ENCODE assay signal across 14 mouse cellular contexts in the genomic region with DNA sequence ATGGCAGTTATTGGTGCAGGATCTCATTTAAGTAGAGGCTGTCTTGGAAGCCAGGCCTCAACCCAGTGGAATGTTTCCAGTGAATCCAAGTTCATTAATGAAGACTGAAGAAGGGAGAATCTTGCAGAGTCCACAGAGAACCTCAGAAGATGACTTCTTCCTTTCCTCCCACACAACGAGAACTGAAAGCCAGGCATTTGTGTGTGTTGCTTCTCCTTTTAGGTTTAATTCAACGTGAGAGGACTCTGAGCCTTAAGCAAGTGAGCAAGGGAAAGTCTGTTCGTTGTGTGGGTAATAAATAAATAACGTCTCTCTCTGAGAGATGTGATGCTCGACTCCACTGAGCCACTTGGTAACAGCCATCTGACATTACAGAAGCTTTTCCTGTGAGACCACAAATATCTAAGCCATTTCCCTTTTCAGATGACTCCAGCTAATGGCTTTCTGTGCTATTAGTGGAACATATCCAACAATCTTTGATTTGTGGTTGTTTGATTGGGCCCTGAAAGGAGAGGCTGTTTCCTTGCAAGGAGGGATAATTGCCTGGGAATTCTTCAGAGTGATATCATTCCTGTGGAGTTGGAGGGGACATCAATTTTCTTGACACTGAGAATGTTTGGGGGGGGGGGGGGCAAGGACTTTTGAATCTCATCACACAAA.
DNase-seq lines count a peak whose midpoint lies in the region; ATAC-seq and TF ChIP-seq lines count a peak whose summit lies in the region.
"Had no signal": no experiment of that assay in that cellular context is flagged by ENCODE, and none has a peak within 500 bp of the region (broad histone marks: within the 10 kb centered on the region; RNA-seq: fewer than 3 reads in every experiment).

No protein-coding gene starts in this region.

- 33% methylated on average over 5 of the region's 5 CpGs for WGBS in limb, embryonic 14.5 days
- 41% methylated on average over 5 of the region's 5 CpGs for WGBS in limb, embryonic 10.5 days

- no peak for TF ChIP-seq POLR2A in limb, embryonic 14.5 days (IDR thresholded peaks at IDR 0.05; ENCODE audit: borderline replicate concordance, extremely low read depth, insufficient read depth, insufficient read length)

- no peak overlapping the region for H3K4me3 ChIP-seq in limb, embryonic 14.5 days (replicated peaks; ENCODE audit: low read length)
- no peak overlapping the region for H3K4me3 ChIP-seq in limb, embryonic 10.5 days
- H3K4me3 ChIP-seq: embryonic facial prominence, embryonic 12.5 days; limb, embryonic 15.5 days had no signal

- H3K27me3 ChIP-seq in limb, embryonic 14.5 days (ENCODE audit: control insufficient read depth, insufficient read depth, low read length), result no peaks in the 10 kb centered on the region
- H3K27me3 ChIP-seq in limb, embryonic 10.5 days (ENCODE audit: low read depth, poor library complexity, severe bottlenecking), result no peaks in the 10 kb centered on the region
- H3K27me3 ChIP-seq: embryonic facial prominence, embryonic 12.5 days had no signal

- peak; percentile 32 for DNase-seq in embryo, embryonic 11 days
- DNase-seq in embryo, embryonic 10.5 days (ENCODE audit: low spot score), result no peak
- peak; percentile 46 for DNase-seq in limb, embryonic 14.5 days (ENCODE audit: low spot score)
- DNase-seq in limb, embryonic 10.5 days (ENCODE audit: low spot score), result no peak
- peak; percentile 64 for DNase-seq in kidney, postnatal 14 days
- no peak for DNase-seq in gastrocnemius, postnatal 14 days
- DNase-seq in layer of hippocampus, adult 11-12 months (ENCODE audit: low spot score), result no peak
- DNase-seq: cerebellum, adult 9-10 months; right cerebral cortex, postnatal 4 days; thymus, adult 18-20 months had no signal

- no peaks in the 10 kb centered on the region for H3K36me3 ChIP-seq in limb, embryonic 14.5 days (ENCODE audit: control insufficient read depth, insufficient read depth, low read length)
- no peaks in the 10 kb centered on the region for H3K36me3 ChIP-seq in limb, embryonic 10.5 days
- H3K36me3 ChIP-seq: embryonic facial prominence, embryonic 12.5 days; limb, embryonic 15.5 days had no signal

- no peak for ATAC-seq in limb, embryonic 14.5 days (ENCODE audit: low FRiP score, low read depth)
- ATAC-seq in common myeloid progenitor, adult 5-6 weeks (replicated peaks; ENCODE audit: low read depth, poor library complexity, severe bottlenecking), result peak; percentile 53; the same call in 1 of the 2 replicates
- ATAC-seq: hindbrain, postnatal 0 days had no signal

- no peaks in the 10 kb centered on the region for H3K9me3 ChIP-seq in limb, embryonic 14.5 days (ENCODE audit: control insufficient read depth, low read length)
- H3K9me3 ChIP-seq in limb, embryonic 10.5 days (replicated peaks), result no peaks in the 10 kb centered on the region
- H3K9me3 ChIP-seq: embryonic facial prominence, embryonic 12.5 days; limb, embryonic 15.5 days had no signal

- intact Hi-C loops in gastrocnemius, postnatal 14 days (cut with DNase I; ENCODE audit: low total_unique reads), result loop anchor here (5.0 kb wide), 1 partner anchor 134 kb away; no protein-coding TSS in a partner anchor

- H3K4me1 ChIP-seq in limb, embryonic 14.5 days (ENCODE audit: control insufficient read depth, insufficient read depth, low read length), result peaks cover 3% of the 10 kb centered on the region; the same call in 1 of the 2 replicates
- H3K4me1 ChIP-seq in limb, embryonic 10.5 days, result peaks cover 5% of the 10 kb centered on the region; the same call in 1 of the 2 replicates
- H3K4me1 ChIP-seq: limb, embryonic 15.5 days had no signal

- H3K27ac ChIP-seq in limb, embryonic 14.5 days (replicated peaks; ENCODE audit: low read depth, low read length), result no peak overlapping the region
- H3K27ac ChIP-seq in limb, embryonic 10.5 days, result no peak overlapping the region
- H3K27ac ChIP-seq: embryonic facial prominence, embryonic 12.5 days; hindbrain, postnatal 0 days; limb, embryonic 15.5 days had no signal

- H3K4me2 ChIP-seq in limb, embryonic 14.5 days (replicated peaks; ENCODE audit: low read depth, low read length, severe bottlenecking), result no peak overlapping the region
- H3K4me2 ChIP-seq: embryonic facial prominence, embryonic 12.5 days; limb, embryonic 15.5 days had no signal

- H3K9ac ChIP-seq in limb, embryonic 14.5 days (ENCODE audit: low read depth, low read length, severe bottlenecking), result no peak overlapping the region
- H3K9ac ChIP-seq: embryonic facial prominence, embryonic 12.5 days; limb, embryonic 15.5 days had no signal

Comparison
In these comparisons a context has a peak if more than half of its experiments do, and no peak if none do; other contexts are left out.
1. DNase-seq: peak in embryo, embryonic 11 days (single experiment), limb, embryonic 14.5 days (single experiment) and kidney, postnatal 14 days (single experiment); none in embryo, embryonic 10.5 days (single experiment), limb, embryonic 10.5 days (single experiment), gastrocnemius, postnatal 14 days (single experiment) and layer of hippocampus, adult 11-12 months (single experiment).